Mouse (Mus musculus): ENCODE results near the gene Map2. TPM values are rescaled to one million over a fixed set of nuclear protein-coding genes. Genes with fewer than 3 reads are reported as not detected.

Gene Map2
- polyA plus RNA-seq (2012; rRNA removed) = 1.6 and 1.9 TPM in 2 replicates

GRCm38 (mm10) chr1:66175041-66175665 is at the start of gene Map2:
Map2 (plus strand) TSS chr1:66175273.

DNA sequence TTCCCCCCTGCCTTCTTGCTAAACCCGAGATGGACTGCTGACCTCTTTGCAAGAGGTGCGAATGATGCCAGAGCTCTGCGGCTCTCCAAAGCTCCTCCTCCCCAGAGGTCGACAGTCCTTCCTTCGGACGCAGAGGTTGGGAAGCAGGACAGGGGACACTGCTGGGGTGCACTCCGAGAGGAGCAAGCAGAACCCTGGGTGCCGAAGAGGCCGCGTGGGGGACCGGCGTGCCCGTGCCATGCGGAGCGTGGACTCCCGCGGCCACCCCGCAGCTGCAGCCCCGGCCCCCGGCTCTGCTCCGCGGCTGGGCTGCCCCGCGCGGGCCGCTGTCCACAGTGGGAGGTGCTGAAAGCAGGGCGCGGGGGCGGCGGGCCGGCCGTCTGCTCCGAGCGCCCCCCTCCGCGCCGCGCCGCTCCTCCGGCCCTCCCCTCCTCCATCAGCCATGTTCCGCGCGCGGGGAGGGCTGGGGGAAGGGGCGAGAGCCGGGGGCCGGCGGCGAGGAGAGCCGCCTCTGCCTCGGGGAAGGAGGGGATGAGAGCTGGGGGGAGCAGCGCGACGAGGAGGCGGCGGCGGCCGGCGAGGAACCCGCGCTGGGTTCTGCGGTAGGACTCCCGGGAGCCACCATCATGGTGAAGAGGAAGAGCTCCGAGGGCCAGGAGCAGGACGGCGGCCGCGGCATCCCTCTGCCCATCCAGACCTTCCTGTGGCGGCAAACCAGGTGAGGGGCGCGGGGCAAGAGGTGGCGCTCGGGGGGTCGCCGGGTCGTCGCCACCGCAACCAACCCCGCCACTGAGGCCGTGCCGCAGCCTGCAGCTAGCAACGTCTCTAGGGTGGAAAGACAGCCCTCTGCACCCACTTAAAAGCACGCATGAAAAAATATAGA is 293.0 kb downstream of the Map2 start, which contains the start of gene Unc80:
Gene Unc80 (plus strand): TSS at position 547 of the 883 bp plus-strand sequence.

Other genes with a start within 250 kb of the Map2 start
- gene Crygf, start 248.8 kb upstream of the Map2 start, polyA plus RNA-seq (2012; rRNA removed) = not detected in 2 replicates